Mouse (Mus musculus) adrenal gland, adult 2 months (tissue): ENCODE measurements around the gene Tbc1d32. TPM values are rescaled to one million over a fixed set of nuclear protein-coding genes. Genes with fewer than 3 reads are reported as not detected.
A peak's percentile ranks its signal among the peaks of the same experiment; 100 is the strongest.
"Not testable (repeated sequence)": the region's sequence is repeated elsewhere in the genome, so short reads cannot be mapped to it uniquely, and the experiment has no call there.

Experiments
- DNase-seq: peaks from one replicate; pipeline ENCODE4 v3.0.0; 2021
- long read RNA-seq: library from polyadenylated mRNA; stranded (forward); transcript quantifications from one replicate; pipeline ENCODE4 v2.0.0, GENCODE M21; 2021
- polyA plus RNA-seq: library from polyadenylated mRNA; depleted of rRNA; stranded (reverse); fragments of >200 nt; gene quantifications from 2 replicates; pipeline ENCODE4 v1.2.3, GENCODE M21; 2012; rRNA removed
- total RNA-seq, 2 experiments: library from RNA; stranded (reverse); gene quantifications; 2 replicates each; pipeline ENCODE4 v1.2.3; 2021

Gene Tbc1d32
- total RNA-seq = 1 to 10 TPM; 6.1 to 7.0 TPM
- 0.33 and 0.45 TPM in 2 replicates for polyA plus RNA-seq
- long read RNA-seq, full-length matches to known transcripts = 1 of 1 reads
- long read RNA-seq, partial matches to known transcripts = 0 of 1 reads
- long read RNA-seq, other reads (novel, unspliced or antisense) = 0 of 1 reads

- DNase-seq = peak; percentile 94
These were observed at the start of gene Tbc1d32 for GRCm38 (mm10) chr10:56228568-56229209. TSS of gene Tbc1d32 (minus strand) at chr10:56228689.

DNA sequence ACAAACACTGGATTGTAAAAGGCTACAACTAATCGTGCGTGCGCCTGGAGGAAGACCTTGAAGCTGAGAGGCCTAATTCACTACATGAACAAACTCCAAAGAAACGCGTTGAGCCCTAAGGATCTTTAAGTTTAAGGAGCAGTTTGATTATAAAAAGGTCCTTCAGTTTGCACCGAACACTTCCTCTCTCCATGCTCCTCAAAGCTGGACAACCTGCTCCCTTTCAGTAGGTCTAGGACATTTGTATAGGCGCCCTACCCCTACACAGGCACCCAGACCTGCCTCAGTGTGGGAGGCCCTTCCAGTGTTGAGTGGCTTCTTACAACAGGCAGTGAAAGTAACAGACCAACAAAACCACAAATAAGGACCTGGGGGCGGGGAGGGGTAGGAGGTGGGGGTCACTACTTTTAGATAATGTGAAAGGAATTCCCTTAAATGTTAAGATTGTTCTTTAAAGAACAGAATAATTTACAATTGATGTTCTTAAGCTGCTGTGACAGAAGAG is 666 bp downstream of the Tbc1d32 start:
- peak; percentile 3 for DNase-seq

- DNase-seq = no peak
These were observed 12.7 kb downstream of the Tbc1d32 start for GRCm38 (mm10) chr10:56215797-56216196.

DNA sequence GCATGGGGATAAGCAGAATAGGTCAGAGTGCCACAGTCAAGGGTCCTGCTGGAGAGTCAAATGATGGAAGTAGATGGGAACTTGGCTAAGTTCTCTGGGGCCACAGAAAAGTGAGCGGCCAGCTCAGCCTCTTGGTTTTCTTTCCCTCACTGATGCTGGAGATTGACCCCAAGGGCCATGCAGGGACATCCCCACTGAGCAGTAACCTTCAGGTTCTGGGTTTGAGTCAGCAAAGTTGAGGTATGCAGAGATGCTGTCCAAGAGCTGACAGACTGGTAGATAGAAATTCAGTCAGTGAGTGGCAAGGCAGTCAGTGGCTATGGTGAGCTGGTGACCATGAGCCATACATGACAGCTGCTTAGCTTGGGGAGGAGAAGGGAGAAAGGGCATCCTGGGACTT is 18.1 kb downstream of the Tbc1d32 start:
- no peak for DNase-seq

DNA sequence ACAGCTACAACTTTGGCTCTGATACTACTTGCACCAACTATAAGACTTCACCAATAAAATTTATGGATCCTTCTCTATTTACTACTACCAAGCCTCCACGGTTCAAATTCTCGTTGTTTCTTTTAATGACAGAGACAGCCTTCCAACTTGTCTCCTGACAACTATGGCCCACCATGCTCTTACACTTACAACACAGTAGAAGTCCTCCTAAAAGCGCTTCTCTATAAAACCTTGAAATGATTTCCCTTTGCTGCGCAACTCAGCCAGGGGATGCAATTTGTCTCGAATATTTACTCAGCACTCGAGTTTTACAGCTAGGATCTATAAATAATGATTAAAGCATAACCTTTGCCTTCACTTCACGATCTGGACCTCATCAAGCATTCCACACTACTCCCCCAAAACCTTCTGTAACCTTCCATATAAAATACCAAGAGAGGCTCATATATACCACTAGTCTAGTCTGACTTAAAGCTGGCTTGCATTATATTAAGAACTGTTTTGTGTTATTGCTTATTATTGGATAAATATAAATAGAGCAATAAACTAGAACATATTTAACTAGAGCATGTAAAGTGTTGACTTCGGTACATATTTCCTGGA is 21.6 kb downstream of the Tbc1d32 start:
- no peak for DNase-seq

DNA sequence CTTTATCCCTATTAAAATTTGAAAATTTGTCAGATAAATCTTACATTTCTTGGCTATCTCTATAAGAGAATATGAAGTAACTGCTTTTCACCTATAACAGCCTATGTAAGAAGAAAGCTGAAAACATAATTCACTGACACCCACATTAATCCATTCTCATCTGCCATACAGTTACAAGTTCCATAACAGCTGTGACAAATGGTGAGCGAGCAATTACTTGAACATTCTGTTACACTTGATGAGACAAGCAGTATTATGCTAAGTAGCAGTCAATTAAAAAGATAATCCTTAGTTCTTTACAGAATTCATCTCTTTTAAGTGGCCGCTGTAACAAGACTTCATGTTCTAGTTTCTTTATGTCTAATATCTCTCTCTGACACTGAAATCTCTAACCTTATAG is 24.1 kb downstream of the Tbc1d32 start:
- no peak for DNase-seq

DNA sequence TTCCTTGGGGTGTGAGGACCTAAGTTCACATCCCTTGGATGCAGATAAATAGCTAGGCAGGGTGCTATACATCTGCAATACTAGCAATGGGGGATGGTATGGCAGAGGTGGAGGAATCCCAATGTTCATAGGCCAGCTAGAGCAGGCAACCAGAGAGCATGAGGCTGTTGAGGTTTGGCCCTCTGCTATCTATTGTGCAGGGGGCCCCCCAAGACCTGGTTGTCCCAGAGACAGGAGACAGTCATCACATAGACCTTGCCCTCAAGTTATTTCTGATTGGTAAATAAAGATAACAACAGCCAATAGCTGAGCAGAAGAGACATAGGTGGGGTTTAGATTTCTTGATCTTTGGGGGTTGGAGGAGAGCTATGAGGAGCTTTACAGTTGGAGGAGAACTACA is 28.6 kb downstream of the Tbc1d32 start:
- DNase-seq = no peak

DNA sequence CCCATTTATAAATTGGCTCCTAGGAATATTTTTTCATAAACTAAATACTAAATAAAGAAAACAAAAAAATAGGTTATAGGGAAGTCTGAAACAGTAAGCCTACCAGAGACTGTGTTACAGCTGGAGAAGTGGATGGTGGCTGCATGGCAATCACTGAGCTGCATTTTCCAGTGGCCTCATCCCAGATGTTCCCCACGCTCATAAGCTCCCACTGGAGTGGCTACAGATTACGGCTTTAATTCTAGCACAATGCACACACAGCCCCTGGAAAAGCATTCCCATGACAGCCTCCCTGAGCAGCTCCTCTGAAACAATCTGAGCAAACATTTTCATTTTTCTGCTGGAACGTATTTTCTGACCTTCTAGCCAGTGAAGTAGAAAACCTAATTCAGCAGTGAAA is 29.8 kb downstream of the Tbc1d32 start:
- DNase-seq = no peak

- DNase-seq = no peak
These were observed 34.2 kb downstream of the Tbc1d32 start for GRCm38 (mm10) chr10:56194310-56194709.

GRCm38 (mm10) chr10:56181727-56182126 is 46.8 kb downstream of the Tbc1d32 start:
- no peak for DNase-seq

DNA sequence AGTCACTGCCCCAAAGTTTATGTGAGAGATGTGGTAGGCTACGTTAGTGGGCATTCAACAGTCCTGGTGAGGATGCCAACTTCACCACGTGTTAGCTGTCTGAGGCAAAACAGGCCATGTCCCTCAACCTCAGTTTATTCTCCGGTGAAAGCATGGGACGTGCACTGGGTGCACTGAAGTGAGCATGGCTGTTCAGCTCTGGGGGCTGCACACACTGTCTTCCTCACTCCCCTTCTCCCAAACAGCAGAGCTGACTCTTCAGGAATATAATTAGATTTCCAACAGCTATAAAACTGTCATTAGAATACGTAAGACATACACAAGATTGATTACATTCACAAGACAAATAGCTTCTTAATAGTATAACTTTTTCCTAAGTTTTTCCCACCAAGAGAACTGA is 55.3 kb downstream of the Tbc1d32 start:
- DNase-seq = no peak

- DNase-seq = not testable (repeated sequence)
These were observed 60.8 kb downstream of the Tbc1d32 start for GRCm38 (mm10) chr10:56167721-56168120.

DNA sequence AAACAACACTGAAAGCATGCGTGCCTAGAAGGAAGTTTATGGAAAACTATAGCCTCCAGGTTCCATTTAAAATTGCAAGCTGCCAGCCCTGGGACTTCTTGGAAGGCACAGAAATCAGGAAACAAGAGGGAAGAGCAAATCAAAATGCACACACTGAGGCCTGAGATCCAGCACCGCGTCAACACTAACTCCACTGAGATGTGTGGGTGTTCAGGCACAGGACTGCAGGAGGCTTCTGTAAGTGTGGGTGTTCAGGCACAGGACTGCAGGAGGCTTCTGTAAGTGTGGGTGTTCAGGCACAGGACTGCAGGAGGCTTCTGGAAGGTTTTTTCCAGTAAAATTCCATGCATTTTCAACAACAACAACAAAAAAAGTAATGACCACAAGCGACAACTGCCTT is 62.7 kb downstream of the Tbc1d32 start:
- DNase-seq = no peak

DNA sequence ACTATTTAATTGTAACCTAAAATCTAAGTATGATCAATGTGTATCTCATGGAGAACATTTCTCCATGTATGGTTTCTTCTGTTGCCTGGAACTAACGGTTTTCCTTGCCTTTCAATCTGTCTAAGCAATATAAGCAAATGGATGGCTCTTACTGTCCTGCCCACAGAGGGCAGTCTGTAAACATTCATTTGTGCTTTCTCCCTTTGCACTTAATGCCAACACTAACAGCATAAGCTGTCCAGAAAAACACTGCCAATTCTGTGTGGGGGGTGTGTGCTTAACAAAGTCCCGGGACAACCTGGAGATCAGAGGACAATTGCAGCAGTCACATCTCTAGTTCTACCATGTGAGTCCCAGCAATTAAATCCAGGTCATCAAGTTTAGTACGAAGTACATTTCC is 64.1 kb downstream of the Tbc1d32 start:
- no peak for DNase-seq

GRCm38 (mm10) chr10:56158748-56159147 is 69.7 kb downstream of the Tbc1d32 start:
- no peak for DNase-seq

DNA sequence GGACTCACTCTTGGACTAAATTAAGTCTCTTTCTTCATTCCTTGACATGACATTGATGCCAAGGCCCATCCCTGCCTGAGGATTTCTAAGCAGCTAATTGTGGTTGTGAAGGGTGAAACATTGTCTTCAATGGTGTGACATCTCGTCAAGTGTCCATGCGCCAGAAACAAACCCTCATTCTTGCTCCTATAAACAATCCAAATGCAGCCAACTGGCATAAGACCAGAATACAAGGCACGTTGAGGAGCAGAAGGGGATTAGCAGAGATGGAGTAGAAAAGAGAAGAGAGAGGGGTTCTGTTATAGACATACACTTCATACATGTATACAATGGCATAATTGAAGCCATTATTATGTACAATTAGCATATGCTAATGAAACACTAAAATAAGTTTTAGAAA is 70.3 kb downstream of the Tbc1d32 start:
- DNase-seq = no peak

DNA sequence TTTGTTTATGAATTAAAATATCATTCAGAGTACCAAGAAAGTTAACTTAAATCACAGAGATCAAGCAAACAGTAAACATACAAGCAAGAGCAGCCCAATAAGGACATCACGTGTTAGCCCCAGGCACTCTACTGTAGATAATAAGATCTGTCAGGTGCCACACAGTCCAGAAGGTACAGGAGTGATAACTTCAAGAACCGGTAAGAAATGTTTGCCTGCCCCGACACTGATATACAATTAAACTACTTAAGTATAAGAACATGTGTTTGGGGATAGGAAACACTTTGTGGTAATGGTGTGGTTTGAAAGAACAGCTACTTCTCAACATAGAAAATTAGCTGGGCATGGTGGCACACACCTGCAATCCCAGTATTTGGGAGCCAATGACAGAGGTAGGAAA is 71.5 kb downstream of the Tbc1d32 start:
- no peak for DNase-seq

DNA sequence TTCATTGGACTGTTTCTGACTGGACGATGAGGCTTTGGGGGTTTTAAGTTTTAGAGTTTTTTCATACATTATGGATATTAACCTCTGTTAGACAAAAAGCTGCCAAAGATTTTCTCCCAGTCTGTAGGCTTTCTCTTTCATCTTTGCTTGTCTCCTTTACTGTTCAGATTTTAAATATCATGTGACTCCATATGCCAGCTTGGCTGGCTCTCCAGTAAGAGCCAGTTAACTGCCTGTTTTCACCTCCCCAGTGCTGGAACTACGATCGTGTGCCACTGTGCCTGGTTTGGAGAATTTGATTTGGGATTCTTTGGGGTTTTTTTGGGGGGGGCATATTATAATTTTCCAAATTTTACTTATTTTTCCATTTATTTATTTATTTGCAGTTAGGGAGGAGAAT is 79.6 kb downstream of the Tbc1d32 start:
- DNase-seq = no peak

DNA sequence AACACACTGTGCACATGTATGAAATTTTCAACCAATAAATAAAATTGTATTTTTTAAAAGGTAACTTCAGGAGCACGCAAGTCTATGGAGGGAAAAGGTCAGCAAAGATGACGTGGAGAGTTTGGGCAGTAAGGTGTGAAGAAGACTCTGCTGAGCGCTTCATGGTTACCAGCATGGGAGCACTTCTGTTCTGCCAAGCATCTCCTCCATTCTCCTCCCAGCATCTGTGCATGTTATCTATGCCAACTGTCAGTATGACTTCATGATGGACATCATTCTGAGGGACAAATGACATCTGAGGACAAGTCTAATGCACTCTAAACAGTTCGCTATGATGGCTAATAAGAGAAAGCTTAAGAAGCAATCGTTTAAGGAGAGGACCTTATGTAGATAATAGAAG is 91.3 kb downstream of the Tbc1d32 start:
- no peak for DNase-seq

DNA sequence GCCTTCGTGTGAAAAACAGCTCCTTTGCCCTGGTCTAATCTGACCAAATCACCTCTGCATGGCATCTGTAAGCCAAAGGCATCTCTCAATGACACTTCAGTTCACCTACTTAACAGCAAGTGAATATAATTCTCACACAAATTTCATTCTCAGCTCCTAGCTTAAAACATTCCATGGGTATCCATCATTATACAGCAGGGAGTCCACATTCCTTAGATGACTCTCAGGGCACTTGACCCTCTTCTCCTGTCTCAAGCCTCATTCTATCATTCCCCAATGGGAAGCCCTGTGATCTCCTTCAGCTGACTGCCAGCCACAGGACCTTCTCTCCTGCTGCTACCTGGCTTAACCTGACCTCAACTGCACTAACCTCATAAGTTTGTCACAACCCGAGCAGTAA is 98.8 kb downstream of the Tbc1d32 start:
- DNase-seq = no peak

- DNase-seq = no peak
These were observed 101.5 kb downstream of the Tbc1d32 start for GRCm38 (mm10) chr10:56126972-56127371.

GRCm38 (mm10) chr10:56115636-56116180 is 112.8 kb downstream of the Tbc1d32 start:
- DNase-seq = no peak

DNA sequence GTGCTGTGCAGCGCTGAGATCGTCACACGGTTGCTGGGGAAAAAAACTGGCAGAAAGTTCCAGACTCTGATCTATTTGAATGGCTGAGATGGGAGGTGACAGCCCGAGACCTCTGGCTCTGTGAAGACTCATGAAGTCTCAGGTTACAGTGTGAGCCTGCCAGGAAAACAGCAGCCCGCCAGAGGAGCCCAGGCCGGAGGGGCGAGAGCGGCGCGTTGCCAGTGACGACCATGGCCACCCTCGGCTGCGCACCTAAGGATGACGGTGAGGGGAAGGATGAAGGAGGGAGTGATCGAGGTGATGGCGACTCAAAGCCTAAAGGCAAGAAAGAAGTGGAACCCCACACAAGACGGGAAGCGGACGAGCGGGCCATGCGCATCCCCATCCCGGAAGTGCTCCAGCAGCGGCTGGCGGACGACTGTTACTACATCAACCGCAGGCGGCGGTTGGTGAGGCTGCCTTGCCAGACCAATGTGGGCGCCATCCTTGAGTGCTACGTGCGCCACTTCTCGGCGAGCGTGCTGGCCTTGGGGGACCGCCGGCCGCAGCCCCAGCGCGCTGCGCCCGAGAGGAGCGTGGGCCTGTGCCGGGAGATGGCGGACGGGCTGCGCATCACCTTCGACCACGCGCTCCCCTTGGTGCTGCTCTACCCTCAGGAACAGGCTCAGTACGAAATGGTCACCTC is 113.4 kb downstream of the Tbc1d32 start:
- peak; percentile 82 for DNase-seq
